Mouse (Mus musculus) stomach, postnatal 0 days (tissue): ENCODE measurements at regions not wholly inside any gene's neighbourhood (a gene's known extent, or its start where the extent isn't known, plus 50 kb on each side); places are given as distances from the start of the nearest gene placed in this dataset.

Source experiments
- CTCF ChIP-seq: IDR thresholded peaks from 2 replicates; pipeline ENCODE4 v1.5.1; 2016; ENCODE audit warnings: antibody characterized with exemption, low read depth, mild to moderate bottlenecking, moderate library complexity
- EP300 ChIP-seq: optimal IDR thresholded peaks from 2 replicates; pipeline ENCODE3; 2016; ENCODE audit warnings: antibody characterized with exemption

- TF ChIP-seq EP300 (no peak), CTCF (no peak)
These were observed 93.8 kb upstream of the Mapk10 start for GRCm38 (mm10) chr5:103304975-103305374.
